Mouse (Mus musculus) adrenal gland, postnatal 0 days (tissue): ENCODE measurements around the gene Yipf6. TPM values are rescaled to one million over a fixed set of nuclear protein-coding genes. Genes with fewer than 3 reads are reported as not detected.

ENCODE experiments used
- polyA plus RNA-seq: library from polyadenylated mRNA; unstranded; fragments of >200 nt; fragmentation: Nextera tagmentation; extraction: Ambion mirVana; gene quantifications from 2 replicates; pipeline ENCODE4 v1.2.1, GENCODE M21; 2015

Yipf6 gene
- polyA plus RNA-seq = 19.2 and 22.8 TPM in 2 replicates

GRCm38 (mm10) chrX:98936101-98936500 lies at the start of gene Yipf6:
Gene Yipf6 (plus strand): TSS chrX:98936316.

GRCm38 (mm10) chrX:98890406-98891116 lies 45.6 kb upstream of the Yipf6 start, which contains the start of gene Ophn1:
Gene Ophn1 (minus strand): TSS chrX:98891025.

Other genes with a start within 250 kb of the Yipf6 start
- 9.1 and 11.8 TPM in 2 replicates for gene Ophn1, start 45.3 kb upstream of the Yipf6 start, polyA plus RNA-seq
- gene Stard8, start 66.9 kb downstream of the Yipf6 start, polyA plus RNA-seq = 11.2 and 11.7 TPM in 2 replicates
- 49.3 and 49.7 TPM in 2 replicates for gene Efnb1, start 199.8 kb downstream of the Yipf6 start, polyA plus RNA-seq